Comparison of ENCODE assay signal across 8 mouse cellular contexts in the genomic region with DNA sequence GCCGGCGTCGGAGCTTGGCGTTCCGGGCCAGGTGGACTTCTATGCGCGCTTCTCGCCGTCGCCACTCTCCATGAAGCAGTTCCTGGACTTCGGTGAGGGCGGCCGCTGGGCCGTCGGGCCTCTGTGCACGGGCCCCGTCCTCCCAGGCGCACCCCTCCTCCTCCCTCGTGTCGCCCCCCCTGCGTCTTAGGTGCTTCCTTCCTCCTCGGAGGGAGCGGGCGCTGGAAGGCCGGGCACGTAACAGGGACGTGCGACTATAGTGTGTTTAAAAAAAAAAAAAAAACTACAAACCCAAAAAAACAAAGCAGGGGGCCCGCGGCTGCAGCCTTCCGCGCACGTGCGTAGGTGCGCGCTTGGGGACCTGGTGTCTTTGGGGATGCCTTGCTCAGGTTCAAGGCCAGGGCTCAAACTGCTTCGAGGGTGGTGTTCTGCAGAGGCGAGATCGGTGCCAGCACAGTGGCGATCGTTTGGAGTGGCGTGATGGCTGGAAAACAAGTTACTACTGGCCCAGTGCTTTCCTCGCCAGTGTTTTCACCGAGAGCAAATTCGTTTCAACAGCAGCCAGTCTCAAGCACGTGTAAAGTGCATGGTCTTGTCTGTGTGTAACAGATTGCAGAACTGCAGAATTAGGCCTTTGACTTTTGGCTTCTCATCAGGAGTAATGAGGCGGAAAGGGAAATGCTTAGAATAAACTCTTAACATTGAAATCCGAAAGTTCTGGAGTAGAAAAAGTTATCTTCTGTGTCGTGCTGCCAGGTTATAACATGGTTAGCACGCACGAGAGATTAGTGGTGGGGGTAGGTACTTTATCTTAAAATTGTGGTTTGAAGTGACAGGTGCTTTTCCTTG. TPM values are rescaled to one million over a fixed set of nuclear protein-coding genes. Genes with fewer than 3 reads are reported as not detected.
DNase-seq lines count a peak whose midpoint lies in the region; ATAC-seq lines count a peak whose summit lies in the region.

No protein-coding gene starts in this region.

- peak overlapping the region; percentile 96 for H3K27ac ChIP-seq in liver, embryonic 12.5 days
- H3K27ac ChIP-seq in neural tube, embryonic 14.5 days (ENCODE audit: low read depth, low read length), result peak overlapping the region; percentile 72

- no peaks in the 10 kb centered on the region for H3K9me3 ChIP-seq in liver, embryonic 12.5 days (replicated peaks)
- no peaks in the 10 kb centered on the region for H3K9me3 ChIP-seq in neural tube, embryonic 14.5 days (ENCODE audit: control insufficient read depth, low read length)

- H3K9ac ChIP-seq in liver, embryonic 12.5 days, result peak overlapping the region; percentile 98
- peak overlapping the region; percentile 69 for H3K9ac ChIP-seq in neural tube, embryonic 14.5 days (replicated peaks; ENCODE audit: low read depth, low read length)

- peaks cover 20% of the 10 kb centered on the region for H3K36me3 ChIP-seq in liver, embryonic 12.5 days
- H3K36me3 ChIP-seq in neural tube, embryonic 14.5 days (ENCODE audit: control insufficient read depth, insufficient read depth, low read length), result no peaks in the 10 kb centered on the region

- H3K27me3 ChIP-seq in liver, embryonic 12.5 days (replicated peaks), result no peaks in the 10 kb centered on the region
- no peaks in the 10 kb centered on the region for H3K27me3 ChIP-seq in neural tube, embryonic 14.5 days (ENCODE audit: control insufficient read depth, insufficient read depth, low read length)

- under 1% methylated on average over 51 of the region's 51 CpGs for WGBS in liver, embryonic 12.5 days (ENCODE audit: insufficient replicate concordance)
- WGBS in neural tube, embryonic 14.5 days, result 2% methylated on average over 50 of the region's 51 CpGs

- peak; percentile 69 for ATAC-seq in granulocyte monocyte progenitor cell, adult 5-6 weeks (replicated peaks; ENCODE audit: poor library complexity, severe bottlenecking)
- ATAC-seq in liver, embryonic 12.5 days, result peak; percentile 57
- no peak; the same call in 1 of the 2 replicates for ATAC-seq in neural tube, embryonic 14.5 days (ENCODE audit: low read depth)

- peak overlapping the region; percentile 94 for H3K4me2 ChIP-seq in liver, embryonic 12.5 days
- peak overlapping the region; percentile 88 for H3K4me2 ChIP-seq in neural tube, embryonic 14.5 days (ENCODE audit: low read depth, low read length)

- H3K4me3 ChIP-seq in liver, embryonic 12.5 days, result peak overlapping the region; percentile 93
- peak overlapping the region; percentile 78 for H3K4me3 ChIP-seq in neural tube, embryonic 14.5 days (ENCODE audit: low read depth, low read length)

- H3K4me1 ChIP-seq in liver, embryonic 12.5 days, result peaks cover 60% of the 10 kb centered on the region
- 0 out of 2 replicates have a peak, but pooled peaks cover 4% of the 10 kb centered on the region for H3K4me1 ChIP-seq in neural tube, embryonic 14.5 days (ENCODE audit: control insufficient read depth, insufficient read depth, low read length)

- peak; percentile 48 to 56 for DNase-seq in urinary bladder, adult 18-20 months (ENCODE audit: low spot score in 2 of 2)
- no peak for DNase-seq in urinary bladder, postnatal 10 days (ENCODE audit: low spot score)
- peak; percentile 50 to 57 for DNase-seq in cerebellum, postnatal 14 days
- peak; percentile 73 for DNase-seq in kidney, adult 11 months
- DNase-seq in urinary bladder, postnatal 25 days (ENCODE audit: low spot score), result peak; percentile 41

RNA-seq across cellular contexts. Expression of a gene that starts 0.7 kb away (rescaled TPM):
- 20.5 and 44.3 TPM in 2 replicates for total RNA-seq in granulocyte monocyte progenitor cell, adult 5-6 weeks (2014; fragmentation: Nextera tagmentation)
- total RNA-seq in granulocyte monocyte progenitor cell, adult 5-6 weeks (2017), result 77.7 and 82.7 TPM in 2 replicates
- 70.0 and 70.5 TPM in 2 replicates for polyA plus RNA-seq in liver, embryonic 12.5 days (2016; fragmentation: Nextera tagmentation; extraction: Ambion mirVana)
- polyA plus RNA-seq in neural tube, embryonic 14.5 days (2014; fragmentation: Nextera tagmentation; extraction: Ambion mirVana), result 16.8 and 17.6 TPM in 2 replicates
